Mouse (Mus musculus): ENCODE results near the gene Hacd1.

The Hacd1 gene

GRCm38 (mm10) chr2:14055566-14056331 is at the start of gene Hacd1:
Gene Hacd1 (minus strand): TSS chr2:14056135.
- peak; percentile 32 to 50 for DNase-seq (ENCODE audit: low read depth in 2 of 2, low spot score in 2 of 2)

- no peak for DNase-seq (ENCODE audit: low read depth in 2 of 2, low spot score in 2 of 2)
Measured at GRCm38 (mm10) chr2:14103924-14104323, 48.0 kb upstream of the Hacd1 start.

GRCm38 (mm10) chr2:14102603-14103002 is 46.7 kb upstream of the Hacd1 start:
- DNase-seq (ENCODE audit: low read depth in 2 of 2, low spot score in 2 of 2) = no peak

- no peak for DNase-seq (ENCODE audit: low read depth in 2 of 2, low spot score in 2 of 2)
Measured at GRCm38 (mm10) chr2:14100533-14100932, 44.6 kb upstream of the Hacd1 start.

- peak in 1 of 2 experiments; percentile 12 for DNase-seq (ENCODE audit: low read depth in 2 of 2, low spot score in 2 of 2)
Measured at GRCm38 (mm10) chr2:14078527-14078926, 22.6 kb upstream of the Hacd1 start.

- no peak for DNase-seq (ENCODE audit: low read depth in 2 of 2, low spot score in 2 of 2)
Measured at GRCm38 (mm10) chr2:14074221-14074901, 18.4 kb upstream of the Hacd1 start.

- peak; percentile 87 to 89 for DNase-seq (ENCODE audit: low read depth in 2 of 2, low spot score in 2 of 2)
Measured at GRCm38 (mm10) chr2:14073362-14074220, 17.7 kb upstream of the Hacd1 start, which contains the start of gene Stam. Gene Stam (plus strand): TSS chr2:14074098.

- no peak for DNase-seq (ENCODE audit: low read depth in 2 of 2, low spot score in 2 of 2)
Measured at GRCm38 (mm10) chr2:14073008-14073361, 17.1 kb upstream of the Hacd1 start.

GRCm38 (mm10) chr2:14070466-14070865 is 14.5 kb upstream of the Hacd1 start:
- no peak for DNase-seq (ENCODE audit: low read depth in 2 of 2, low spot score in 2 of 2)

- no peak for DNase-seq (ENCODE audit: low read depth in 2 of 2, low spot score in 2 of 2)
Measured at GRCm38 (mm10) chr2:14069027-14069426, 13.1 kb upstream of the Hacd1 start.

- DNase-seq (ENCODE audit: low read depth in 2 of 2, low spot score in 2 of 2) = no peak
Measured at GRCm38 (mm10) chr2:14065704-14066650, 10.0 kb upstream of the Hacd1 start.

GRCm38 (mm10) chr2:14055168-14055565 is 768 bp downstream of the Hacd1 start:
- no peak for DNase-seq (ENCODE audit: low read depth in 2 of 2, low spot score in 2 of 2)

- DNase-seq (ENCODE audit: low read depth in 2 of 2, low spot score in 2 of 2) = no peak
Measured at GRCm38 (mm10) chr2:14054716-14055115, 1.2 kb downstream of the Hacd1 start.

GRCm38 (mm10) chr2:14054163-14054562 is 1.8 kb downstream of the Hacd1 start:
- DNase-seq (ENCODE audit: low read depth in 2 of 2, low spot score in 2 of 2) = no peak

- DNase-seq (ENCODE audit: low read depth in 2 of 2, low spot score in 2 of 2) = no peak
Measured at GRCm38 (mm10) chr2:14053618-14054017, 2.3 kb downstream of the Hacd1 start.

GRCm38 (mm10) chr2:14048808-14049207 is 7.1 kb downstream of the Hacd1 start:
- no peak for DNase-seq (ENCODE audit: low read depth in 2 of 2, low spot score in 2 of 2)

GRCm38 (mm10) chr2:14048381-14048780 is 7.6 kb downstream of the Hacd1 start:
- DNase-seq (ENCODE audit: low read depth in 2 of 2, low spot score in 2 of 2) = peak; percentile 42 to 59

- DNase-seq (ENCODE audit: low read depth in 2 of 2, low spot score in 2 of 2) = no peak
Measured at GRCm38 (mm10) chr2:14043577-14044170, 12.3 kb downstream of the Hacd1 start.

- no peak for DNase-seq (ENCODE audit: low read depth in 2 of 2, low spot score in 2 of 2)
Measured at GRCm38 (mm10) chr2:14043011-14043410, 12.9 kb downstream of the Hacd1 start.

- no peak for DNase-seq (ENCODE audit: low read depth in 2 of 2, low spot score in 2 of 2)
Measured at GRCm38 (mm10) chr2:14041249-14041648, 14.7 kb downstream of the Hacd1 start.
